Mouse (Mus musculus): ENCODE measurements around the gene Gm42420. TPM values are rescaled to one million over a fixed set of nuclear protein-coding genes. Genes with fewer than 3 reads are reported as not detected.
A peak's percentile ranks its signal among the peaks of the same experiment; 100 is the strongest.

The Gm42420 gene
- polyA plus RNA-seq, 1 experiment from 2014 or later: 0.58 TPM

DNA sequence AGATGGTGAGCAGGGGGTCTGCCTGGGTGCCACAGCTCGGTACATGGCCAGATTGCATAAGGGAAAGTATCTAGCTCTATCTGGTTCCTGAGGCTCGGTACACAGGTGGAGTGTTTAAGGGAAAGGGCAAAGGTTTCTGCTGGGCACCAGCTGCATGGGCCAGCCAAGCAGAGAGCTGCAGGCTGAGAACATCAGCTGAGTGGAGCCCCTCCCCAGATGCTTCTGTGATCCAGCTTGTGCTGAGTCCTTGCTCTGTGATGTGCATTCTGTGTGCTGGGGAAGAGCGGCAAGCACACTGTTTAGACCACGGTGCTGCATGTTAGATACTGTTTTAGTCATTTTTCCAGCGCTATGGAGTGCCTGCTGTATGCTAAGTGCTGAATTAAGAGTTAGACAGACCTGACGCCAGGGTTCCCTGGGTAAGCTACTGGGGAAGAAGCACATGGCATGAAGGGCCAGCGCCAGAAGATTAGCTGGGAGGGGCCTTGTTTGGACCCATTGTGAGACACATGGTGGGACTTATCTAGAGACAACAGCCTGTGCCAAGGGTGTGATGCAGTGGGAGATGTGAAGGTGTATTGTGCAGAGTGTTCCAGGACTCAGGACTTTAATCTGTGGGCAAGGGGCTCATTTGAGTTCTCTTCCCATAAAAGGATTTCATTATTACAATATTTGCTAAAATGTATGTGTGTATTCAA is 4.3 kb upstream of the Gm42420 start:
- peaks cover 76% of the 10 kb centered on the region for H3K36me3 ChIP-seq (ENCODE audit: control insufficient read depth, insufficient read depth, low read length)
- no peaks in the 10 kb centered on the region for H3K4me1 ChIP-seq (ENCODE audit: control insufficient read depth, insufficient read depth, low read length)
- no peak overlapping the region for H3K9ac ChIP-seq (replicated peaks; ENCODE audit: low read length)
- no peak overlapping the region for H3K27ac ChIP-seq (replicated peaks; ENCODE audit: low read depth, low read length)
- DNase-seq: no peak
- H3K4me3 ChIP-seq (replicated peaks; ENCODE audit: low read depth, low read length): no peak overlapping the region
- ATAC-seq (ENCODE audit: low FRiP score, low TSS enrichment): no peak
- WGBS: 79% methylated on average over 7 of the region's 7 CpGs
- no peaks in the 10 kb centered on the region for H3K9me3 ChIP-seq (ENCODE audit: control insufficient read depth, low read length)
- no peaks in the 10 kb centered on the region for H3K27me3 ChIP-seq (ENCODE audit: control insufficient read depth, insufficient read depth, low read length)
- no peak overlapping the region for H3K4me2 ChIP-seq (ENCODE audit: low read length)

GRCm38 (mm10) chr6:39591481-39591880 is 5.9 kb downstream of the Gm42420 start:
- 98% methylated on average over 4 of the region's 4 CpGs for WGBS
- DNase-seq (no peak), ATAC-seq (ENCODE audit: low FRiP score, low TSS enrichment) (no peak)
- Histone ChIP-seq H3K4me2 (ENCODE audit: low read length) (no peak overlapping the region), H3K4me3 (replicated peaks; ENCODE audit: low read depth, low read length) (no peak overlapping the region), H3K4me1 (ENCODE audit: control insufficient read depth, insufficient read depth, low read length) (peaks cover 5% of the 10 kb centered on the region; the same call in 1 of the 2 replicates), H3K27me3 (ENCODE audit: control insufficient read depth, insufficient read depth, low read length) (no peaks in the 10 kb centered on the region), H3K27ac (replicated peaks; ENCODE audit: low read depth, low read length) (no peak overlapping the region), H3K9ac (replicated peaks; ENCODE audit: low read length) (no peak overlapping the region), H3K36me3 (ENCODE audit: control insufficient read depth, insufficient read depth, low read length) (peaks cover 30% of the 10 kb centered on the region), H3K9me3 (ENCODE audit: control insufficient read depth, low read length) (no peaks in the 10 kb centered on the region)

DNA sequence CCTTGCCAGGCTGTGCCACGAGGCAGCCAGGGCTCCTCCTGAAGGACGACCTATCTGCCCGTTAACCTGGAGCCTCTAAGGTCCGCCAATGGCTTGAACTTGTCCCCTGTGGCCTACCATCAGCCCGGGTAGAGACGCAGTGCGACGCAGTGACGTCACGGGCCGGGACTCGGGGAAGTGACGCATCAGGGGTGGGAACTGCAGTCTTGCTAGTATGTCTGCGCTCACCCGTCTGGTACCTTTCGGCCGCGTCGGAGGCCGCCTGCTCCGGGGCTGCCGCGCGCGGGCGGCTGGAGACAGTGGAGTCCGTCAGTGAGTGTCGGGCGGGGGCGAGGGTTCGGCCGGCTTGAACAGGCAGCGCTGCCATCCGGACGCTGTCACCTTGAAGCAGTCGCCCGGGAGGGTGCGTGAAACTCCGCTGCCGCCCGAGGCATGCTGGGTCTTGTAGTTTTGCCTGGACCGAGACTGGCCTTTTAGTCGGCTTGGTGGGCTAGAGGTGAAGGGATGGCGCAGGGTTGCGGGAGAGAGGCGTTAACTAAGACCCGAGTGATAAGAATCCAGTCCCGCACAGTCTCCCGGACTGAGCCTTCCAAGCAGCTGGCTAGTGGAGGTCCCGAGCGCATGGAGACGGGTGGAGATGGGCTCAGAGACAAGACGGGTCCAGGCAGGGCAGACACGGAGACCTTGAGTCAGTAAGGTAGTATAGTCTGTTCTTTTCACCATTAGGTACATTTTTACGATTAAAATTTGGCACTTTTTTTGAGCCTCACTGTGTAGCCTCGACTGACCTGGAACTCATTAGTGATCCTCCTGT is 7.1 kb downstream of the Gm42420 start, which contains the start of gene Ndufb2:
TSS of gene Ndufb2 (plus strand) at position 174 of the 814 bp plus-strand sequence.
- H3K36me3 ChIP-seq (ENCODE audit: control insufficient read depth, insufficient read depth, low read length): peaks cover 28% of the 10 kb centered on the region
- WGBS: under 1% methylated on average over 56 of the region's 56 CpGs
- ATAC-seq (ENCODE audit: low FRiP score, low TSS enrichment): peak; percentile 98
- H3K4me1 ChIP-seq (ENCODE audit: control insufficient read depth, insufficient read depth, low read length): peaks cover 5% of the 10 kb centered on the region; the same call in 1 of the 2 replicates
- peak within 1 kb of the TSS; percentile 71 for H3K4me2 ChIP-seq (ENCODE audit: low read length)
- peak within 1 kb of the TSS; percentile 78 for H3K4me3 ChIP-seq (replicated peaks; ENCODE audit: low read depth, low read length)
- DNase-seq: peak; percentile 98
- H3K9ac ChIP-seq (replicated peaks; ENCODE audit: low read length): peak within 1 kb of the TSS; percentile 77
- peak within 1 kb of the TSS; percentile 95 for H3K27ac ChIP-seq (replicated peaks; ENCODE audit: low read depth, low read length)
- H3K27me3 ChIP-seq (ENCODE audit: control insufficient read depth, insufficient read depth, low read length): no peaks in the 10 kb centered on the region
- no peaks in the 10 kb centered on the region for H3K9me3 ChIP-seq (ENCODE audit: control insufficient read depth, low read length)

DNA sequence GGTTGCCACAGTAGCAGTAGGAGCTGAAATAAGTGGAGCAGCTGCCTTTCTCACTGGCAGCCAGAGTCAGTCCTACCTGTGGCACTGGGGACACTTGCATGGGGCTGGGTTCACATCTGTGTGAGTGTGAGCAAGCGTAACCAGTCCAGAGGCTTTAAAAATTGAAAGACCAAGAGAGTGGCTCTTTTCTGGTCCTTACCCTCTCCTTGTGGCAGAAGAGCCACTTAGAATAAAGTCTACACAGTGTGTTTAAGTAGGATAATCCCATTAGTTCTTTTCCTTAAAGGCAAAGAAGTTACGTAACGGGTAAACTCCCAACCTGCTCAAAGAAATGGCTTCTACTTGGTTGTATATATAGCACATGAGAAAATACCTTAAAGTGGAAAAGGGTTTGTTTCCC is 15.3 kb downstream of the Gm42420 start:
- peaks cover 54% of the 10 kb centered on the region for H3K36me3 ChIP-seq (ENCODE audit: control insufficient read depth, insufficient read depth, low read length)
- no peaks in the 10 kb centered on the region for H3K4me1 ChIP-seq (ENCODE audit: control insufficient read depth, insufficient read depth, low read length)
- H3K27ac ChIP-seq (replicated peaks; ENCODE audit: low read depth, low read length): no peak overlapping the region
- DNase-seq (no peak), ATAC-seq (ENCODE audit: low FRiP score, low TSS enrichment) (no peak)
- H3K9me3 ChIP-seq (ENCODE audit: control insufficient read depth, low read length): no peaks in the 10 kb centered on the region
- no peak overlapping the region for H3K4me3 ChIP-seq (replicated peaks; ENCODE audit: low read depth, low read length)
- no peaks in the 10 kb centered on the region for H3K27me3 ChIP-seq (ENCODE audit: control insufficient read depth, insufficient read depth, low read length)
- no peak overlapping the region for H3K9ac ChIP-seq (replicated peaks; ENCODE audit: low read length)
- WGBS: 95% methylated on average over 3 of the region's 3 CpGs
- H3K4me2 ChIP-seq (ENCODE audit: low read length): no peak overlapping the region

GRCm38 (mm10) chr6:39601828-39602227 is 16.3 kb downstream of the Gm42420 start:
- DNase-seq: no peak
- no peaks in the 10 kb centered on the region for H3K27me3 ChIP-seq (ENCODE audit: control insufficient read depth, insufficient read depth, low read length)
- no peak for ATAC-seq (ENCODE audit: low FRiP score, low TSS enrichment)
- H3K27ac ChIP-seq (replicated peaks; ENCODE audit: low read depth, low read length): no peak overlapping the region
- no peaks in the 10 kb centered on the region for H3K4me1 ChIP-seq (ENCODE audit: control insufficient read depth, insufficient read depth, low read length)
- no peak overlapping the region for H3K4me3 ChIP-seq (replicated peaks; ENCODE audit: low read depth, low read length)
- 85% methylated on average over 3 of the region's 3 CpGs for WGBS
- H3K36me3 ChIP-seq (ENCODE audit: control insufficient read depth, insufficient read depth, low read length): peaks cover 54% of the 10 kb centered on the region
- H3K4me2 ChIP-seq (ENCODE audit: low read length): no peak overlapping the region
- no peak overlapping the region for H3K9ac ChIP-seq (replicated peaks; ENCODE audit: low read length)
- H3K9me3 ChIP-seq (ENCODE audit: control insufficient read depth, low read length): no peaks in the 10 kb centered on the region

DNA sequence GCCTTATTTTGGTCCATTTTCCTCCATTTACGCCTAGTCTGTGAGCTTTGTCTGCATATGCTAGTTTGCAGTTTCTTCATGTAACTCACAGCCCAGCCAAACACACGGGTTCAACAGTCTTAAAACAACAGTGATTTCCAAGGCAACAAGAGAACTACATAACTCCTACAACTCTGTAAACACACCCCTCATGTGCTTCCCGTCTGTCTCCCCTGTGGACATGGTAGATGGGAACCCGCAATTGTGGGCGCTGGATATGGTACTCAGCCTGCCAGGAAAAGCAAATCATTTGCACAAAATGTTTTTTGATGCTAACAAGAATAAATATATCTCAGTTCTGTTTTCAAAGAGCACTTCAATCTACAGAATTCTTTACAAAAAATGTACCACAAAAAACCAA is 19.0 kb downstream of the Gm42420 start:
- Histone ChIP-seq H3K4me3 (replicated peaks; ENCODE audit: low read depth, low read length) (no peak overlapping the region), H3K9me3 (ENCODE audit: control insufficient read depth, low read length) (no peaks in the 10 kb centered on the region), H3K27me3 (ENCODE audit: control insufficient read depth, insufficient read depth, low read length) (no peaks in the 10 kb centered on the region), H3K27ac (replicated peaks; ENCODE audit: low read depth, low read length) (no peak overlapping the region), H3K9ac (replicated peaks; ENCODE audit: low read length) (no peak overlapping the region), H3K4me1 (ENCODE audit: control insufficient read depth, insufficient read depth, low read length) (no peaks in the 10 kb centered on the region), H3K36me3 (ENCODE audit: control insufficient read depth, insufficient read depth, low read length) (peaks cover 38% of the 10 kb centered on the region), H3K4me2 (ENCODE audit: low read length) (no peak overlapping the region)
- WGBS: 90% methylated on average over 5 of the region's 5 CpGs
- DNase-seq (no peak), ATAC-seq (ENCODE audit: low FRiP score, low TSS enrichment) (no peak)

DNA sequence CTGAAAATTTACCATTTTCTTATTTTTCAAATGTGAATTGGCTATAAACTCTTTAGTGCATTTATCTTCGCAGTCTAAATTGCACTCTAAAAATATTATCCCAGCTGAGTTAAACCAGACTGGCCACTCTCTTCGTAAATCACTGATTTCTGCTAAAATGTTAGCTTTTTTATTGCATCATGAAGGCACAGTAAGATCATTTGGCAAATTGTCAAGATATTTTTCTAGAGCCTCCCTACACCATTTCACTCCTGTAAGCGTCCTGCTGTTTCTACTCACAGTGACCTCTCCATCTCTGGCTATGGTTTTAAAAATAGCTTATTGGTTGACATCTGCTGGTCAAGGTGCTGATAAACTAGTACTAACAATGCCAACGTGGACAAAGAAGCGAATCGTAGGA is 20.5 kb downstream of the Gm42420 start:
- Histone ChIP-seq H3K4me3 (replicated peaks; ENCODE audit: low read depth, low read length) (no peak overlapping the region), H3K9me3 (ENCODE audit: control insufficient read depth, low read length) (no peaks in the 10 kb centered on the region), H3K27ac (replicated peaks; ENCODE audit: low read depth, low read length) (no peak overlapping the region), H3K4me1 (ENCODE audit: control insufficient read depth, insufficient read depth, low read length) (no peaks in the 10 kb centered on the region), H3K4me2 (ENCODE audit: low read length) (no peak overlapping the region), H3K27me3 (ENCODE audit: control insufficient read depth, insufficient read depth, low read length) (no peaks in the 10 kb centered on the region), H3K36me3 (ENCODE audit: control insufficient read depth, insufficient read depth, low read length) (peaks cover 32% of the 10 kb centered on the region), H3K9ac (replicated peaks; ENCODE audit: low read length) (no peak overlapping the region)
- WGBS: 96% methylated on average over 6 of the region's 6 CpGs
- no peak for ATAC-seq (ENCODE audit: low FRiP score, low TSS enrichment)
- DNase-seq: no peak

DNA sequence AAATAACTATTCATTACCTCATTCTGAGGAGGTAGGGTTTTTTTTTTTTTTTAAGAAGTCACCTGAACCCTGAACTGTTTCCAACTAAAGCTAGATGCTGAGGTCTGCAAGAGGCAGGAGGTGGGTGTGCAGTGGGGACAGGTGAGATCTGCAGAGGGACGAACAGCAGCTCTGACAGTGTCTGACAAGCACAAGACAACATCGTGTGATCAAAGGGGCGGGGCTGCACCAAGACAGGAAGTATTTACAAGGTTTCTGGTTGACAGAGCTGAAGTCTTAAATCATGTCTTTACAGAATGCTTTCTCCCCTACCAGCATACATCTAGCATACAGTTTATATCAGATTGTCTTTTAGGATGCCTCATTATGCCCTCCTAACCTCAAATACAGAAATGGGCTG is 21.3 kb downstream of the Gm42420 start:
- WGBS: 73% methylated on average over 3 of the region's 3 CpGs
- H3K36me3 ChIP-seq (ENCODE audit: control insufficient read depth, insufficient read depth, low read length): peaks cover 30% of the 10 kb centered on the region
- H3K9ac ChIP-seq (replicated peaks; ENCODE audit: low read length): no peak overlapping the region
- no peak overlapping the region for H3K27ac ChIP-seq (replicated peaks; ENCODE audit: low read depth, low read length)
- H3K4me2 ChIP-seq (ENCODE audit: low read length): no peak overlapping the region
- H3K27me3 ChIP-seq (ENCODE audit: control insufficient read depth, insufficient read depth, low read length): no peaks in the 10 kb centered on the region
- DNase-seq (no peak), ATAC-seq (ENCODE audit: low FRiP score, low TSS enrichment) (no peak)
- H3K9me3 ChIP-seq (ENCODE audit: control insufficient read depth, low read length): no peaks in the 10 kb centered on the region
- H3K4me1 ChIP-seq (ENCODE audit: control insufficient read depth, insufficient read depth, low read length): no peaks in the 10 kb centered on the region
- H3K4me3 ChIP-seq (replicated peaks; ENCODE audit: low read depth, low read length): no peak overlapping the region
